In the genomic region with DNA sequence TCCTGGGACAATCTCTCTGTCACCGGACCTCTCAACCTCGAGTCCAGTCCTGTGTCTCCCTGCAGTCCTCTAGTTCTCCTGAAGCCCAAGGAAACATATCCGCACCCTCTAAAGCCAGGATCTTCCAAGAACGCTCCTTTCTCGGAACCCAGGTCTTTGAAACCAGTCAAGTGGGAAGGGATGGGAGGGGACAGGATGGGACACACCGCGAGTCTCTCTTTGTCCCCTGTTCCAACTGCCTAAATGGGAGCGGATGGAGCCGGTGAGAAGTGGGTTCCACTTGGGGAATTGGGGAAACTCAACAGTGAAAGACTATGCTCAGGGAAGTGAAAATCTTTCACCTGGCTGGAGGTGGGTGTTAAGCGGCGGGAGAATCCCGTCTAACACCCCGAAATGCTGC, we compare ENCODE assay signal across 8 mouse cellular contexts. TPM values are rescaled to one million over a fixed set of nuclear protein-coding genes. Genes with fewer than 3 reads are reported as not detected.
A peak's percentile ranks its signal among the peaks of the same experiment; 100 is the strongest.
DNase-seq lines count a peak whose midpoint lies in the region; ATAC-seq and TF ChIP-seq lines count a peak whose summit lies in the region.

No protein-coding gene starts in this region.

- TF ChIP-seq POLR2A in CH12.LX (IDR thresholded peaks at IDR 0.05; ENCODE audit: low read depth, low read length): no peak

- in situ Hi-C loops in CH12.LX (cut with MboI; ENCODE audit: low pct_ligation_motif_present, low pct_unique_long_range_greater_than_20kb, low sequenced_read_pairs): no loop called here

- 22% methylated on average over 13 of the region's 13 CpGs for WGBS in heart, postnatal 0 days
- 29% methylated on average over 13 of the region's 13 CpGs for WGBS in midbrain, embryonic 11.5 days

- no peak for TF ChIP-seq CTCF in CH12.LX (conservative IDR thresholded peaks at IDR 0.05 in 1 of 2, IDR thresholded peaks at IDR 0.05 in 1 of 2; ENCODE audit: low read depth in 2 of 2, low read length in 2 of 2)
- no peak for TF ChIP-seq CTCF in heart, postnatal 0 days (IDR thresholded peaks at IDR 0.05; ENCODE audit: low read depth)

- H3K9ac ChIP-seq in CH12.LX (ENCODE audit: insufficient read depth, low read depth): no peak overlapping the region
- H3K9ac ChIP-seq in heart, postnatal 0 days (replicated peaks; ENCODE audit: low read depth, low read length): 0 out of 2 replicates have a peak overlapping the region, but pooled peaks have one; percentile 20
- H3K9ac ChIP-seq in midbrain, embryonic 11.5 days (ENCODE audit: low read length): peak overlapping the region; percentile 61

- no peak for TF ChIP-seq EP300 in CH12.LX (IDR thresholded peaks at IDR 0.05; ENCODE audit: low read length)
- no peak for TF ChIP-seq EP300 in heart, postnatal 0 days (IDR thresholded peaks at IDR 0.05; ENCODE audit: low read depth)

- peak; percentile 21; the same call in 1 of the 2 replicates for ATAC-seq in frontal cortex, adult (ENCODE audit: low TSS enrichment)
- ATAC-seq in heart, postnatal 0 days (ENCODE audit: insufficient read depth, low read depth): no peak
- peak; percentile 20; the same call in 1 of the 2 replicates for ATAC-seq in midbrain, embryonic 11.5 days (ENCODE audit: low FRiP score)

- H3K4me2 ChIP-seq in CH12.LX (ENCODE audit: insufficient read depth, low read depth, poor library complexity, severe bottlenecking): peak overlapping the region; percentile 47
- peak overlapping the region; percentile 81 for H3K4me2 ChIP-seq in heart, postnatal 0 days (ENCODE audit: low read depth, low read length)
- H3K4me2 ChIP-seq in midbrain, embryonic 11.5 days: peak overlapping the region; percentile 86

- H3K4me1 ChIP-seq in CH12.LX (ENCODE audit: control insufficient read depth in 1 of 2, insufficient read depth in 2 of 2): no peaks in the 10 kb centered on the region
- no peaks in the 10 kb centered on the region for H3K4me1 ChIP-seq in heart, postnatal 0 days (ENCODE audit: control insufficient read depth, insufficient read depth)
- H3K4me1 ChIP-seq in midbrain, embryonic 11.5 days (ENCODE audit: control insufficient read depth, insufficient read depth, low read length): no peaks in the 10 kb centered on the region

- peak overlapping the region in 1 of 3 experiments; percentile 56 for H3K4me3 ChIP-seq in CH12.LX (replicated peaks in 1 of 3; ENCODE audit: low read depth in 2 of 3, low read length in 2 of 3, poor library complexity in 1 of 3)
- peak overlapping the region; percentile 52 for H3K4me3 ChIP-seq in heart, postnatal 0 days (ENCODE audit: low read depth, low read length)
- H3K4me3 ChIP-seq in midbrain, embryonic 11.5 days (ENCODE audit: low read depth, low read length): peak overlapping the region; percentile 50

- no peak overlapping the region for H3K27ac ChIP-seq in CH12.LX (ENCODE audit: insufficient read depth, low read depth)
- H3K27ac ChIP-seq in heart, postnatal 0 days (ENCODE audit: low read depth): no peak overlapping the region
- no peak overlapping the region for H3K27ac ChIP-seq in midbrain, embryonic 11.5 days (ENCODE audit: low read depth, low read length)

- DNase-seq in frontal cortex, postnatal 25 days (ENCODE audit: low spot score in 2 of 2): no peak
- DNase-seq in CH12.LX (ENCODE audit: extremely low read depth): no peak
- no peak for DNase-seq in heart, postnatal 0 days (ENCODE audit: low spot score)
- peak; percentile 91 for DNase-seq in midbrain, embryonic 11.5 days (ENCODE audit: low spot score, missing footprints)
- no peak for DNase-seq in ovary, postnatal 36 days (ENCODE audit: low spot score)
- DNase-seq in gastrocnemius, adult 8-10 months (ENCODE audit: low spot score in 2 of 2): no peak
- DNase-seq in layer of hippocampus, adult 11-12 months (ENCODE audit: low spot score): no peak

- no peak for TF ChIP-seq RAD21 in CH12.LX (IDR thresholded peaks at IDR 0.05; ENCODE audit: low read depth, low read length)

- H3K79me2 ChIP-seq in CH12.LX (replicated peaks; ENCODE audit: control insufficient read depth, extremely low read depth, insufficient read depth, poor library complexity, severe bottlenecking): no peaks in the 10 kb centered on the region

- no peaks in the 10 kb centered on the region for H3K9me3 ChIP-seq in CH12.LX (replicated peaks; ENCODE audit: low read length)
- no peaks in the 10 kb centered on the region for H3K9me3 ChIP-seq in heart, postnatal 0 days (replicated peaks; ENCODE audit: control insufficient read depth, low read length)
- H3K9me3 ChIP-seq in midbrain, embryonic 11.5 days (ENCODE audit: control insufficient read depth, low read length): no peaks in the 10 kb centered on the region

- no peaks in the 10 kb centered on the region for H3K36me3 ChIP-seq in CH12.LX (replicated peaks in 1 of 2; ENCODE audit: control insufficient read depth in 1 of 2, insufficient read depth in 1 of 2, low read length in 1 of 2)
- H3K36me3 ChIP-seq in heart, postnatal 0 days (replicated peaks; ENCODE audit: control insufficient read depth, insufficient read depth, low read length): no peaks in the 10 kb centered on the region
- H3K36me3 ChIP-seq in midbrain, embryonic 11.5 days (ENCODE audit: control insufficient read depth, insufficient read depth, low read length): no peaks in the 10 kb centered on the region

- dilution Hi-C loops in CH12.LX (cut with MboI; ENCODE audit: extremely low pct_ligation_motif_present, extremely low pct_unique_long_range_greater_than_20kb, low sequenced_read_pairs): no loop called here

- H3K27me3 ChIP-seq in CH12.LX (replicated peaks): no peaks in the 10 kb centered on the region
- H3K27me3 ChIP-seq in heart, postnatal 0 days (ENCODE audit: control insufficient read depth, insufficient read depth, low read length): no peaks in the 10 kb centered on the region
- peaks cover 10% of the 10 kb centered on the region for H3K27me3 ChIP-seq in midbrain, embryonic 11.5 days (ENCODE audit: control insufficient read depth, insufficient read depth, low read length)

TF ChIP-seq in CH12.LX, 34 proteins besides CTCF, POLR2A, EP300 and RAD21:
- TF ChIP-seq MXI1 (IDR thresholded peaks at IDR 0.05; ENCODE audit: low read depth, low read length): no peak
- no peak for TF ChIP-seq MAX (IDR thresholded peaks at IDR 0.05; ENCODE audit: low read length)
- TF ChIP-seq MAFK (IDR thresholded peaks at IDR 0.05; ENCODE audit: insufficient replicate concordance, low read length): no peak
- no peak for TF ChIP-seq NELFE (IDR thresholded peaks at IDR 0.05; ENCODE audit: low read depth, low read length)
- TF ChIP-seq TBP (conservative IDR thresholded peaks at IDR 0.05; ENCODE audit: low read depth, low read length): no peak
- no peak for TF ChIP-seq HCFC1 (IDR thresholded peaks at IDR 0.05; ENCODE audit: low read depth, low read length)
- no peak for TF ChIP-seq CHD2 (IDR thresholded peaks at IDR 0.05; ENCODE audit: low read length)
- no peak for TF ChIP-seq USF2 (conservative IDR thresholded peaks at IDR 0.05; ENCODE audit: low read depth, low read length)
- no peak for TF ChIP-seq UBTF (IDR thresholded peaks at IDR 0.05; ENCODE audit: low read depth, low read length)
- TF ChIP-seq SMC3 (IDR thresholded peaks at IDR 0.05; ENCODE audit: low read depth, low read length): no peak
- TF ChIP-seq NRF1 (IDR thresholded peaks at IDR 0.05; ENCODE audit: low read depth, low read length): no peak
- TF ChIP-seq ZNF384 (IDR thresholded peaks at IDR 0.05; ENCODE audit: low read depth, low read length): no peak

RNA-seq across cellular contexts. Expression of gene Gpm6b, which starts 0.8 kb away (rescaled TPM):
- 0.50 and 0.64 TPM in 2 replicates for total RNA-seq in CH12.LX (2012; rRNA removed)
- 1.9 and 2.5 TPM in 2 replicates for total RNA-seq in CH12.LX (2014; rRNA removed)
- 1.6 and 1.8 TPM in 2 replicates for polyA plus RNA-seq in CH12.LX (2012; ENCODE audit: insufficient read length, low read depth)
- total RNA-seq in heart, postnatal 0 days (2014; rRNA removed; ENCODE audit: low replicate concordance): 6.4 and 13.0 TPM in 2 replicates
- polyA plus RNA-seq in heart, postnatal 0 days (2015; fragmentation: Nextera tagmentation; extraction: Ambion mirVana): 3.9 and 5.5 TPM in 2 replicates
- polyA plus RNA-seq in midbrain, embryonic 11.5 days (2014; fragmentation: Nextera tagmentation; extraction: Ambion mirVana): 102 and 120 TPM in 2 replicates
- 1 to 10 TPM; 1.6 to 5.0 (median 3.2) TPM for total RNA-seq in gastrocnemius, adult 8-10 months (2022)
